Mouse (Mus musculus) spleen, adult 2 months (tissue): ENCODE data around the gene Glmp. TPM values are rescaled to one million over a fixed set of nuclear protein-coding genes. Genes with fewer than 3 reads are reported as not detected.
A peak's percentile ranks its signal among the peaks of the same experiment; 100 is the strongest.
"Not testable (repeated sequence)": the region's sequence is repeated elsewhere in the genome, so short reads cannot be mapped to it uniquely, and the experiment has no call there.

Experiments used
- DNase-seq, 2 experiments: peaks; one replicate each; pipeline versions ENCODE4 v3.0.0 to v3.0.0-alpha.2; 2012 to 2021; ENCODE audit warnings: low spot score in 2 of 2, low read depth in 1 of 2
- H3K27ac ChIP-seq: fragments of 200-500 bp; 2 replicates; pipeline ENCODE4 v1.5.1; 2012; ENCODE audit warnings: low read length, inconsistent platforms; ENCODE audit not compliant: insufficient read depth
- H3K27me3 ChIP-seq: fragments of 200-500 bp; 2 replicates; pipeline ENCODE4 v1.6.1; 2012; ENCODE audit warnings: mild to moderate bottlenecking, moderate library complexity, low read length, inconsistent platforms; ENCODE audit not compliant: control insufficient read depth, insufficient read depth
- H3K36me3 ChIP-seq: fragments of 200-500 bp; 2 replicates; pipeline ENCODE4 v1.6.1; 2012; ENCODE audit warnings: mild to moderate bottlenecking, low read length, inconsistent platforms; ENCODE audit not compliant: control insufficient read depth, insufficient read depth
- H3K4me1 ChIP-seq: fragments of 200-500 bp; 2 replicates; pipeline ENCODE4 v1.6.1; 2011; ENCODE audit warnings: inconsistent platforms; ENCODE audit not compliant: control insufficient read depth, insufficient read depth, insufficient read length
- H3K4me3 ChIP-seq: fragments of 200-500 bp; 2 replicates; pipeline ENCODE4 v1.5.1; 2011; ENCODE audit warnings: mild to moderate bottlenecking, inconsistent platforms; ENCODE audit not compliant: insufficient read depth, insufficient read length; ENCODE audit errors: extremely low read depth
- CTCF ChIP-seq: fragments of 200-500 bp; IDR thresholded peaks from 2 replicates; pipeline ENCODE4 v1.5.1; 2011; ENCODE audit warnings: mild to moderate bottlenecking, inconsistent platforms; ENCODE audit not compliant: insufficient read depth, insufficient read length, insufficient replicate concordance; ENCODE audit errors: extremely low read depth
- POLR2A ChIP-seq: fragments of 200-500 bp; IDR thresholded peaks from 2 replicates; pipeline ENCODE4 v1.6.1; 2011; ENCODE audit warnings: low read depth, low read length, inconsistent platforms
- WGBS: fragments of 180-500 bp; shearing (Covaris S2); methylation state at CpG from one replicate; pipeline ENCODE4 v1.1.7; 2018; 5-methylcytosine and 5-hydroxymethylcytosine counted together
- polyA plus RNA-seq: library from polyadenylated mRNA; depleted of rRNA; stranded (reverse); fragments of >200 nt; gene quantifications from 2 replicates; pipeline ENCODE4 v1.2.3, GENCODE M21; 2012

The Glmp gene
- polyA plus RNA-seq, 1 experiment = 118 TPM

DNA sequence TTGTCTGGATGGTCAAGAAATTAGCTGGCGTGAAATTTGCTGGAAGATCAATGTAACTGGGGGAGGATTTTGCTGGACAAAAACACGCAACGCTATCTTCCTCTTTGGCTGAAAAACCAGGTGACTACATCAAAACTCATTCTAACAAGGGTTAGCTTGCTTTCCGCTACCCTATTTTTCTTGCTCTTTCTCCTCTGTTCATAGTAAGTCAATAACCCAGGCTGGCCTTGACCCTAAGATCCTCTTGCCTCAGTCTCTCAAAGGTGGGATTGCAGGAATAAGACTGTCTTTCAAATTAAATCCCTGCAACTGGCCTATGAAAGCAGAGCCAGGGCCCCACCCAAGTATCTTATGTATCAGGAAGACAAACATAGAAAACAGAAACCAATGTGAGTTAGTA is 37.7 kb upstream of the Glmp start, which contains the start of gene Gm38392:
Gene Gm38392 (minus strand): TSS at position 101 of the 400 bp plus-strand sequence.
- 98% methylated on average over 4 of the region's 4 CpGs for WGBS

GRCm38 (mm10) chr3:88288133-88288713 is 36.6 kb upstream of the Glmp start:
- DNase-seq, H3K27me3 ChIP-seq, H3K27ac ChIP-seq, H3K4me1 ChIP-seq, H3K4me3 ChIP-seq, H3K36me3 ChIP-seq: not testable (repeated sequence)
- 81% methylated on average over 8 of the region's 10 CpGs for WGBS

More for the DNA sequence above, 37.7 kb upstream of the Glmp start, which contains the start of gene Gm38392:
- no peak within 1 kb of the TSS for H3K4me3 ChIP-seq
- no peak for TF ChIP-seq POLR2A
- no peak for TF ChIP-seq CTCF
- no peak within 1 kb of the TSS for H3K27ac ChIP-seq
- no peaks in the 10 kb centered on the region; the same call in 1 of the 2 replicates for H3K36me3 ChIP-seq
- no peaks in the 10 kb centered on the region for H3K27me3 ChIP-seq
- H3K4me1 ChIP-seq = no peaks in the 10 kb centered on the region
- no peak for DNase-seq

DNA sequence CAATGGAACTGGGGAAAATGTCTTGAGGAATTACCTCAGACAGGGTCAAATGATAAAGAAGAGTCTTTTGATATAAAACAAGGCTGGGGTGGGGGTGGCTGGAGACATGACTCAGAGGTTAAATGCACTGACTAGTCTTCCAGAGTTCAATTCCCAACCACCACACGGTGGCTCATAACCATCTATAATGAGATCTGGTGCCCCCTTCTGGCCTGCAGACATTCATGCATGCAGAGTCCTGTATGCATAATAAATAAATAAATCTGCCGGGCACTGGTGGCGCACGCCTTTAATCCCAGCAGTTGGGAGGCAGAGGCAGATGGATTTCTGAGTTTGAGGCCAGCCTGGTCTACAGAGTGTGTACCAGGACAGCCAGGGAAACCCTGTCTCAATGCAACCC is 32.9 kb upstream of the Glmp start:
- Histone ChIP-seq H3K4me3 (no peak overlapping the region), H3K4me1 (no peaks in the 10 kb centered on the region), H3K27ac (no peak overlapping the region), H3K27me3 (no peaks in the 10 kb centered on the region), H3K36me3 (no peaks in the 10 kb centered on the region; the same call in 1 of the 2 replicates)
- TF ChIP-seq CTCF (no peak), POLR2A (no peak)
- WGBS = 54% methylated on average over 4 of the region's 4 CpGs
- DNase-seq = peak; percentile 11 to 12

GRCm38 (mm10) chr3:88295272-88295671 is 29.6 kb upstream of the Glmp start:
- H3K36me3 ChIP-seq, H3K4me1 ChIP-seq, H3K27ac ChIP-seq, H3K27me3 ChIP-seq, H3K4me3 ChIP-seq, DNase-seq: not testable (repeated sequence)
- WGBS = 47% methylated on average over 1 of the region's 1 CpGs

DNA sequence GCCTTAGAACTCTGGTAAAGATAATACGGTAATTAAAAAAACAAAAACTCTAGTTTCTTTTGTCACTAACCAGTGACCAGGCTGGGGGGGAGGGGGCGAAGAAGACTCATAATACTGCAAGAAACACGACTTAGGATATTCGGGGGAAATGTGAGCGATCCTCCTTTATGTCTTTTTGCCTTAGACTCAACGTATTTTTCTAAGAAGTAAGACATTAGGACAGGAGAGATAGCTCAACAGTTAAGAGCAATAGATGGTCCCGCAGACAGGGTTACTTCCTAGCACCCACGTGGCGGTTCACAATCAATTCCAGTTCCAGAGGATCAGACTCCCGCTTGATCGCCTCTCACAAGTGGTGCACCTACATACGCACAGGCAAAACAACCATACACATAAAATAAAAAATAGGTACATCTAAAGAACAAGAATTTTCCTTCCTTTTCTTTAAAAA is 28.7 kb upstream of the Glmp start:
- DNase-seq = no peak
- H3K4me1 ChIP-seq = no peaks in the 10 kb centered on the region
- H3K27me3 ChIP-seq = no peaks in the 10 kb centered on the region
- peak overlapping the region; percentile 46; the same call in 1 of the 2 replicates for H3K27ac ChIP-seq
- TF ChIP-seq CTCF (no peak), POLR2A (no peak)
- peaks cover 10% of the 10 kb centered on the region for H3K36me3 ChIP-seq
- 1% methylated on average over 12 of the region's 12 CpGs for WGBS
- peak overlapping the region; percentile 79 for H3K4me3 ChIP-seq

DNA sequence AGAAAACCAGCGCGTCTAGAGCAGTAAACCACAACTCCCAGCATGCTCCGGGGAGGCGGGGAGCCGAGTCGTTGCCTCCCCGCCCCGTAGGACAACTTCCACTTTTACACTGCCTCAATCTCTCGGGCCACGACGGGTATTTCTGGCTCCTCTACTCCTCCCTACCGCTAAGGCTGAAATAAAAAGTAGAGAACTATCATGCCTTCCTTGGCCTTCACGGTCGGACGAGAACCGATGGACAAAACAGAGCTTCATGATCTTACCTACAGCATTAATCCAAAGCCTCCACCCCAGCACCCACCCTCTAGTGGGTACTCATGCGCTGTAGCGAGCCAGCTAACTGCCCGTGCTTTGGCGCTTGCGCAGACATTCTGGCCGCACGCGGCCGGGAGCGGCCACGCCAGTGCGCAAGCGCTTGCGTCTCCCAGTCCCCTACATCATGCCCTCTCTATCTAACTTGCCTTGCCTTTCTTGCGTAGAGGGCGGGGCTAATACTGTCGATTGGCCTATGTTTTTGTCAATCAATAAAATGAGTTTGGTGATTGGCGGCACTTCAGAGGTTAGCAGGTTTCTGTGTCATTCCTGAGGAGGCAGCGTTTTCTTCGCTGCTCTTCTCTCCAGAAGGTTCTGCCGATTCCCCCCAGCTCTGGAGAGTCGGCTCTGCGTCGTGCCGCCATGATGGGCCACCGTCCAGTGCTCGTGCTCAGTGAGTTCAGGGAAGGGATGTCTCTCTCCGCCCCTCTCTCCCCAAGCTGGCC is 28.1 kb upstream of the Glmp start, which contains the start of the genes Tsacc and Cct3:
Gene Tsacc (minus strand): TSS at position 439 of the 758 bp plus-strand sequence.
Gene Cct3 (plus strand): TSS at position 556 of the 758 bp plus-strand sequence.
- H3K4me1 ChIP-seq = no peaks in the 10 kb centered on the region
- peaks cover 16% of the 10 kb centered on the region for H3K36me3 ChIP-seq
- TF ChIP-seq POLR2A (peak; percentile 66), CTCF (no peak)
- H3K4me3 ChIP-seq = peak within 1 kb of the TSS; percentile 79
- H3K27ac ChIP-seq = peak within 1 kb of the TSS; percentile 93
- under 1% methylated on average over 44 of the region's 44 CpGs for WGBS
- peak; percentile 92 to 99 for DNase-seq
- no peaks in the 10 kb centered on the region for H3K27me3 ChIP-seq

GRCm38 (mm10) chr3:88297321-88297851 is 27.4 kb upstream of the Glmp start:
- Histone ChIP-seq H3K27me3 (no peaks in the 10 kb centered on the region), H3K27ac (peak overlapping the region; percentile 88), H3K4me1 (no peaks in the 10 kb centered on the region), H3K4me3 (peak overlapping the region; percentile 77), H3K36me3 (peaks cover 19% of the 10 kb centered on the region)
- no peak for DNase-seq
- TF ChIP-seq CTCF = no peak
- TF ChIP-seq POLR2A = no peak
- WGBS = under 1% methylated on average over 30 of the region's 30 CpGs
